In the genomic region with DNA sequence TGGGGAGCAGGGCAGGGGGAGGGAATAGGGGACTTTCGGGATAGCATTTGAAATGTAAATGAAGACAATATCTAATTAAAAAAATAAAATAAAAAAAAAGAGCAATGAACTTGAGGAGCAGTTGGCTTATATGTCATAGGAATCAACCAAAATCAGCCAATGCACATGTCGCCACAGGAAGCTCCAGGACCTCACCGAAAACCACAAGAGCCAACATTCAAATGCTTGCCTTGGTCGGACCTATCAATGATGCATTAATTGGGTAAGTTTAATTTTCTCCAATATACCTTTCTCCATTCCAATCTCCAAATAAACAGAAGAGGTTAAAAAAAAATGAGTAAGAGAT, we compare ENCODE assay signal across 11 mouse cellular contexts.
"Had no signal": no experiment of that assay in that cellular context is flagged by ENCODE, and none has a peak within 500 bp of the region (broad histone marks: within the 10 kb centered on the region; RNA-seq: fewer than 3 reads in every experiment).

No protein-coding gene starts in this region.

- DNase-seq: liver, postnatal 0 days; right cerebral cortex, postnatal 14 days had no signal

- H3K9me3 ChIP-seq: limb, embryonic 12.5 days; liver, embryonic 13.5 days; lung, embryonic 15.5 days; megakaryocyte, embryonic 14.5 days; neural tube, embryonic 12.5 days; stomach, embryonic 15.5 days had no signal

- H3K4me2 ChIP-seq: limb, embryonic 12.5 days; liver, embryonic 13.5 days; lung, embryonic 15.5 days; neural tube, embryonic 12.5 days; stomach, embryonic 15.5 days had no signal

- H3K4me1 ChIP-seq: limb, embryonic 12.5 days; liver, embryonic 13.5 days; lung, embryonic 15.5 days; neural tube, embryonic 12.5 days; stomach, embryonic 15.5 days had no signal

- H3K9ac ChIP-seq: limb, embryonic 12.5 days; liver, embryonic 13.5 days; liver, postnatal 0 days; lung, embryonic 15.5 days; neural tube, embryonic 12.5 days; stomach, embryonic 15.5 days had no signal

- H3K4me3 ChIP-seq: limb, embryonic 12.5 days; liver, embryonic 13.5 days; lung, embryonic 15.5 days; myocyte; neural tube, embryonic 12.5 days; stomach, embryonic 15.5 days had no signal

- H3K27ac ChIP-seq: kidney, postnatal 0 days; limb, embryonic 12.5 days; liver, embryonic 13.5 days; lung, embryonic 15.5 days; macrophage; neural tube, embryonic 12.5 days; stomach, embryonic 15.5 days had no signal

- H3K27me3 ChIP-seq: limb, embryonic 12.5 days; liver, embryonic 13.5 days; lung, embryonic 15.5 days; megakaryocyte, embryonic 14.5 days; neural tube, embryonic 12.5 days; stomach, embryonic 15.5 days had no signal
